Mouse (Mus musculus): ENCODE data around the gene Acadm.

DNA sequence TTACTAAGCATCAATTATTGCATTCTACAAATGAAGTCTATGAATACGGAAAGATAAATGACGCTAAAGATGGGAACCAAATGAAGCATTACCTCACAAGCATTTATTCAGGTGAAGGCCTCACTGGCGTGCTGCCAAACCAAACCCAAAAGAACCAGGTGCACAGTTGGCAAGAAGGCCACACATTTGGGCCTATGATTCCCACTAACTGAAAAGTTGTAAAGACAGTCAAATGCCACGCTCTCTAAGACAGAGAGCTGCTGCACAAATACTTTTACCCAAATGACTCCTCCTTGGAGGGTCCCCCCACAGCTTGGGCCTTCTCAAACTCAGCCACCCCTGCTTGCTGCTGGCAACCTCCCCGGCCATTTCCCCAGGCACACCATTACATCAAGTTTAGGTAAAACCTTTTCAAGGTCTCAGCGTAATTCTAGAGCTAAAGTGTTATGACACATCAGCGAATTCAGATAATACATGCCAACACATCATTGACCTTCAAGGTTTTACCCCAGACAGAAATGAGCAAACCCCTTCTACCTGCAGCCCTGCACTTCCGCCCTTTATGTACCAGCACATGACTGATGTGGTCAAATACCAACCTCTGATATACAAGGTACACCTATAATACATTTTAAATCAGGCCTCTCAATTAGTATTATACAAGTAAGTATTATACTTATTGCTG lies 33.1 kb downstream of the Acadm start:
- TF ChIP-seq SIN3A (IDR thresholded peaks at IDR 0.05; ENCODE audit: low read length) (no peak; the same call in none of the 2 replicates), NRF1 (IDR thresholded peaks at IDR 0.05; ENCODE audit: low read depth, low read length) (no peak), CTCF (conservative IDR thresholded peaks at IDR 0.05 in 1 of 2, IDR thresholded peaks at IDR 0.05 in 1 of 2; ENCODE audit: low read depth in 2 of 2, low read length in 2 of 2) (no peak), POLR2A (IDR thresholded peaks at IDR 0.05; ENCODE audit: low read depth, low read length) (peak; percentile 28), ZMIZ1 (IDR thresholded peaks at IDR 0.05; ENCODE audit: low read depth, low read length) (peak; percentile 68; the same call in 1 of the 2 replicates), JUN (IDR thresholded peaks at IDR 0.05; ENCODE audit: insufficient read depth, low read depth, low read length) (0 out of 2 replicates have a peak, but pooled peaks have one; percentile 4)
